Mouse (Mus musculus) kidney, adult 2 months (tissue): Measurements from ENCODE around the gene Fam89b.

Experiments
- CTCF ChIP-seq: fragments of 200-500 bp; conservative IDR thresholded peaks from 2 replicates; pipeline ENCODE4 v1.5.1; 2011; ENCODE audit warnings: low read depth, mild to moderate bottlenecking, control low read depth, low read length, moderate library complexity, mixed read lengths; ENCODE audit not compliant: insufficient read depth, insufficient read length
- POLR2A ChIP-seq: fragments of 200-500 bp; IDR thresholded peaks from one replicate; pipeline ENCODE4 v1.6.1; 2011; ENCODE audit warnings: low read depth, low read length, control low read depth

- TF ChIP-seq CTCF (no peak), POLR2A (no peak)
Measured at GRCm38 (mm10) chr19:5684236-5684635, 45.2 kb downstream of the Fam89b start.
